Mouse (Mus musculus) adrenal gland, adult 18-20 months (tissue): Measurements from ENCODE around the gene Gm4744. TPM values are rescaled to one million over a fixed set of nuclear protein-coding genes. Genes with fewer than 3 reads are reported as not detected.
"Not testable (repeated sequence)": the region's sequence is repeated elsewhere in the genome, so short reads cannot be mapped to it uniquely, and the experiment has no call there.

ENCODE experiments used
- DNase-seq, 2 experiments: peaks; one replicate each; pipeline ENCODE4 v3.0.0; 2021 to 2022; ENCODE audit warnings: low spot score in 2 of 2
- long read RNA-seq, 2 experiments: library from polyadenylated mRNA; stranded (forward); transcript quantifications; one replicate each; pipeline ENCODE4 v2.0.0; 2021
- total RNA-seq, 2 experiments: library from RNA; stranded (reverse); gene quantifications; 1 replicate in 1 of 2; 2 replicates in 1 of 2; pipeline ENCODE4 v1.2.3; 2021

Gm4744 gene
- not detected for total RNA-seq
- long read RNA-seq, experiment 1, result 0 reads
- long read RNA-seq, experiment 2, result 0 reads

- DNase-seq, result no peak
Measured at GRCm38 (mm10) chr6:40951770-40952169, at the start of gene Gm4744. Gene Gm4744, minus strand, starts transcription at chr6:40951870.

GRCm38 (mm10) chr6:40999379-40999778 is 47.7 kb upstream of the Gm4744 start, which contains the start of gene Gm2663:
Gene Gm2663, minus strand, starts transcription at chr6:40999479.
- DNase-seq, result not testable (repeated sequence)

- DNase-seq, result not testable (repeated sequence)
Measured at GRCm38 (mm10) chr6:40964454-40964853, 12.8 kb upstream of the Gm4744 start, which contains the start of gene 1810009J06Rik. Gene 1810009J06Rik, plus strand, starts transcription at chr6:40964754.

- no peak for DNase-seq
Measured at GRCm38 (mm10) chr6:40953716-40954115, 2.0 kb upstream of the Gm4744 start.

- DNase-seq, result no peak
Measured at GRCm38 (mm10) chr6:40940457-40940856, 11.2 kb downstream of the Gm4744 start, which contains the start of gene 1700074P13Rik. Gene 1700074P13Rik, minus strand, starts transcription at chr6:40940557.

- no peak for DNase-seq
Measured at GRCm38 (mm10) chr6:40919954-40920353, 31.7 kb downstream of the Gm4744 start.

- no peak for DNase-seq
Measured at GRCm38 (mm10) chr6:40900287-40900686, 51.4 kb downstream of the Gm4744 start, which contains the start of gene Prss58. Gene Prss58, minus strand, starts transcription at chr6:40900387.

Other genes with a start within 250 kb of the Gm4744 start
- not detected for gene Moxd2, start 64.4 kb downstream of the Gm4744 start, total RNA-seq
- gene Prss58, start 51.5 kb downstream of the Gm4744 start, total RNA-seq, result not detected
- gene 1700074P13Rik, start 11.3 kb downstream of the Gm4744 start, total RNA-seq, result not detected
- gene 1810009J06Rik, start 12.9 kb upstream of the Gm4744 start, total RNA-seq, result not detected
- not detected for gene Gm2663, start 47.6 kb upstream of the Gm4744 start, total RNA-seq
- gene 2210010C04Rik, start 83.6 kb upstream of the Gm4744 start, total RNA-seq, result not detected